Mouse (Mus musculus) heart, adult 2 months (tissue): Measurements from ENCODE around the gene Erc1.

Experiments
- CTCF ChIP-seq: fragments of 200-600 bp; IDR thresholded peaks from 2 replicates; pipeline ENCODE4 v1.8.1; 2022; ENCODE audit warnings: antibody characterized with exemption, mild to moderate bottlenecking, moderate library complexity
- EP300 ChIP-seq: fragments of 200-500 bp; IDR thresholded peaks from 2 replicates; pipeline ENCODE4 v1.6.1; 2011; ENCODE audit warnings: low read depth, low read length, control low read depth; ENCODE audit not compliant: insufficient read depth

DNA sequence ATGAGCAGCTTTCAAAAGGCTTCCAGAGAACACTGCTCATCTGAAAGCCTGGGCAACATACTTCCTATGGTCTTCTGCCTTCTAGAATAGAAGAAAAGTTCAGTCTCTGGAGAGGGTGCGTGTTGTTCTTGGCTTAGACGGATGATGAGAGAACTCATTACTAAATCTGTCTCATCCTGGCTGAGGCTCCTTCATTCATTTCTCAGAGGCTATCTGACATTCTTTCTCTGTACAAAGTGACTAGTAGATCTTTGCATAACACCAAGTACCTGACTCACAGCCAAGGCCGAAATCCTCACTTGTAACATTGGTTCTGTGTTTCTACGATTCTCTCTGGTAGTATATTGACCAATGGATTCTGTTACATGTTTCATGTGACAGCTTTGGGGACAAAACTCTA lies 252.5 kb downstream of the Erc1 start:
- TF ChIP-seq CTCF (no peak), EP300 (no peak)
